Mouse (Mus musculus): ENCODE measurements around the gene Ccpg1. TPM values are rescaled to one million over a fixed set of nuclear protein-coding genes. Genes with fewer than 3 reads are reported as not detected.

Ccpg1 gene
- total RNA-seq (2022), result 100 to 1,000 TPM in 3 of 4 experiments, 10 to 100 TPM in 1; 91.0 to 108 (median 102) TPM

GRCm38 (mm10) chr9:72985250-72986220 is at the start of gene Ccpg1, which contains the start of gene Ccpg1os:
TSS of gene Ccpg1 (plus strand) at chr9:72985429.
TSS of gene Ccpg1os (minus strand) at chr9:72985382.
- DNase-seq (ENCODE audit: low spot score in 2 of 2), result peak; percentile 86 to 99

GRCm38 (mm10) chr9:72936301-72936700 is 48.9 kb upstream of the Ccpg1 start:
- DNase-seq (ENCODE audit: low spot score in 2 of 2), result no peak

DNA sequence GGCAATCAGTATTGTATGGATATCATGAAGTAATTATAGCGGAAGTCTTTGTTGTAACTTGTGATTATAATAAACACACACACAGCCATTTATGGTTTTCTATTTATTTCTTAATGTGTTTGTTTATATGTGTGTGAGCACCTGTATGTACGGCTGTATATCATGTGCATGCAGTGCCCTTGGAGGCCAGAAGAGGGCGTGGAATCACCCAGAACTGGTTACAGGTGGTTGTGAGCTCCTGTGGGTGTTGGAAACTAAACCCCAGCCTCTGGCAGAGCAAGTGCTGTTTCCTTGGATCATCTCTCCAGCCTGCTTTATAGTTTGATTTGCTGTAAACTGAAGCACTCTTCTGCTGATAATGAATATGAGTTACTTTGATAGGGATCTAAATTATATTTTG is 41.8 kb upstream of the Ccpg1 start:
- DNase-seq (ENCODE audit: low spot score in 2 of 2), result no peak

DNA sequence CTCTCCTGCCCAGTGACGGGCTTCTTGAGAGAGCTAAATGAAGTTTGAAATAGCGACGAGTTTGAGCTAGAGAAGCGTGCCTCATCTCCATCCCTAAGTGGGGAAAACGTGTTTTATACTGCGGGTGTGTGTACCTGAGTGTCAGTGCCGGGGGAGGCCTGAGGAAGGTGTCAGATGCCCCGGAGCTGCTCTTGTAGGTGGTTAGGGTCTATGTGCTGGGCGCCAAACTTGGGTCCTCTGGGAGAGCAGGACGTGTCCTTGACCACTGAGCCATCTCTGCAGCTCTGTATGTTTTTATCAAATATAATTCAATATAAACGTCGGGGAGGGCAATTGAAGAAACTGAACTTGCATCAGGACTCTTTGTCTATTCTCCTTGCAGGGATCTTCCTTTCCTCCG is 40.9 kb upstream of the Ccpg1 start:
- no peak for DNase-seq (ENCODE audit: low spot score in 2 of 2)

- DNase-seq (ENCODE audit: low spot score in 2 of 2), result no peak
Measured at GRCm38 (mm10) chr9:72947010-72947409, 38.2 kb upstream of the Ccpg1 start.

DNA sequence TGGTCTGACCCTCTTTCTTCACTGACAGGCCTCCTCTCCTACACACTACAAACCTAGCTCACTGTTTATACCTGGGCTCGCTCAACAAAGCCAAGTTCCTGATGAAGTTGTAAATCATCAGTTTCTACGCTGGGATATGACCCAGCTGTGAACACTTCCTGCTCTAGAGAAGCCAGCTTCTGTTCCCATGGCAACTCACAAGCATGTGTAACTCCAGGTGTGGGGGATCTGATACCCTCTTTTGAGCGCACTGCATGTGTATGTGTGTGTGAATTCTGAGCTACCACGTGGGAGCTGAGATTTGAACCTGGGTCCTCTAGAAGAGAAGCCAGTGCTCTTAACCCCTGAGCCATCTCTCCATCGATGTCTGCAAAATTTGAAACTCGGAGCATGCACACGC is 35.7 kb upstream of the Ccpg1 start:
- DNase-seq (ENCODE audit: low spot score in 2 of 2), result no peak

GRCm38 (mm10) chr9:72954746-72955145 is 30.5 kb upstream of the Ccpg1 start:
- DNase-seq (ENCODE audit: low spot score in 2 of 2), result no peak

DNA sequence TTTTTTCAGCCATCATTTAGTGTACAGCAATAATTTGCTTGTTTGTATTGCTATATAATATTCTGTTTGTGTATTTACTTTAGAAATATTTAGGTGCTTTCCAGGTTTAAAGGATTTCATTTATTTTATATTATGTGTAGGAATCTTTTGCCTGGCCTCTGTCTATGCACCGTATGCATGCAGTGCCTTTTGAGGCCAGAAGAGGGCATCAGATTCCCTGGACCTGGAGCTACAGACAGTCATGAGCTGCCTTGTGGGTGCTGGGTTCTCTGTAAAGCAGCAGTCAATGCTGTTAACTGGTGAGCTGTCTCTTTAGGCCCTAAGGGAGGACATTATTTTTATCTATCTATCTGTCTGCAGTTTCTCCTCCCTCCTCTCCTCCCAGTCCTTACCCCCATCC is 29.7 kb upstream of the Ccpg1 start:
- DNase-seq (ENCODE audit: low spot score in 2 of 2), result no peak

DNA sequence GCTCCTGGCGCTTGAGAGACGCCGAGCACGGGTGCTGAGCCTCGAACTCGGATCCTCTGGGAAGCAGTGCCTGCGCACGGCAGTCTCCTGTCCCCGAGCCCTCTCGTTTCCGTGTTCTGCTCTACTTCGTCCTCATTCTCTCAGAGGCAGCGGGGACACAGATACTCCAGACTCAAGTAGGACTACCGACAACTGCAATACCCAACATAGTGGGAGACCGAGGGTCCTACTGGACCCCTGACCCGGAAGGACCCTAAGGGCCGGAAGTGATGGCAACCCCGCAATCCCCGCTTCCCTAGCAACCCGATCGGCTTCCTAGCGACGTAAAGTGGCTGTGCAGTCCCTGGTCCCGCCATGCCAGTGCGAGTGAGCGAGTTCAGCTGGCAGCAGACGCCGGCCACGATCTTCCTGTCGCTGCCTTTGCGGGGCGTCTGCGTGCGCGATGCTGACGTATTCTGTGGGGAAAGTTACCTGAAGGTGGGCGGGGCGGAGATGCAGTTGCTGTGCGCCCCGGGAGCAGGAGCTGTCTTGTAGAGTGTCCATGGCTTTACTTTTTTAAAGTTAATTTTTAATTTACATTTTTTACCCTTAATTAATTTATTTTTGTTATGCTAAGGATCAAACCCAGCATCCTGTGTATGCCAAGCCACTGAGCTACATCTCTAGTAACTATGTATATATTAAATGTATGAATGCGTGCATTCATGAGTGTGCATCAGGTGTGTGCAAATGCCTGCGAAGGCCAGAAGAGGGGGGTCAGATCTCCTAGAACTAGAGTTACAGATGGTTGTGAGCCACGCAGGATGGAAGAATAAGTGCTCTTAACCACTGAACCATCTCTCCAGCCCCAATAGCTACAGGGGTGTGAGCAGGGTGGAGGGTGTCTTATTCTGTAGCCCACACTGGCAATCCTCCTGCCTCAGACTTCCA is 26.4 kb upstream of the Ccpg1 start, which contains the start of the genes Dyx1c1 and Gm44503:
Gene Dyx1c1, plus strand, starts transcription at position 265 of the 930 bp plus-strand sequence.
Gene Gm44503, plus strand, starts transcription at position 332 of the 930 bp plus-strand sequence.
- DNase-seq (ENCODE audit: low spot score in 2 of 2), result peak; percentile 55 to 68

DNA sequence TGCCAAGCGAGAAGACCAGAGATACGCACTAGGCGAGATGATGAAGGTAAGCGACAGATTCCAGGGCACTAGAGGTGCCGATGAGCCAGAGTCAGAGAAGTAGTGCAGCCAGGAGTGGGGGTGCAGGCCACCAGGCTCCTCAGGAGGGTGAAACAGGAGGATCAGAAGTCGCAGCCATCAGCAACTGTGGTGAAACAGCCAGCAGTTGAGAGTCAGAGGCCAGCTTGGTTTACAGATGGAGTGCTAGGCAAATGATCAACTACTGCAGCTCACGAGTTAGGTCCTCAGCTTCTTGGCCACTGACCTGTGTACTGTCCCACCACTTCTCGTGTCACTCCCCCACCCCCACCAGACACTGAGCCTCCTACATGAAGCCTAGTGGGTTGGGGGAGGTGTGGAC is 23.9 kb upstream of the Ccpg1 start:
- no peak for DNase-seq (ENCODE audit: low spot score in 2 of 2)

DNA sequence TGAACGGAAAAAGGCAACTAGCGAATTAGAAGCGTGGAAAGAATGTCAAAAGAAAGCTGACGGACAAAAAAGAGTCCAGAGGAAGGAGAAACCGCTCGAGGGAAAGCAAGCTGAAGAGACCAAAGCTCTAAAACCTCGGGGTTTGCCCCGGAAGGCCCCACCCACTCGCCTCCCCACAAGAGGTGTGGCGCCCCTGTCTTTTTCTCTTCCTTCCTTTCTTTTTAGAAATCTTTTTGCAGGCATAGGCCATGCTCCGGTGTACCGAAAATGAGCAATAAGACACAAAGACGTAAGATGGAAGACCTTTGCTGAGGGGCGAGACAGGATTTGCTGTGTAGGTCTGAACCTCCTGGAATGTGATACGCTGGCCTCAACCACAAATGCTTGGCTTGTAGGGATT is 23.3 kb upstream of the Ccpg1 start:
- no peak for DNase-seq (ENCODE audit: low spot score in 2 of 2)

- peak; percentile 53 to 79 for DNase-seq (ENCODE audit: low spot score in 2 of 2)
Measured at GRCm38 (mm10) chr9:72968349-72969061, 16.7 kb upstream of the Ccpg1 start.

GRCm38 (mm10) chr9:72969874-72970273 is 15.4 kb upstream of the Ccpg1 start:
- DNase-seq (ENCODE audit: low spot score in 2 of 2), result no peak

DNA sequence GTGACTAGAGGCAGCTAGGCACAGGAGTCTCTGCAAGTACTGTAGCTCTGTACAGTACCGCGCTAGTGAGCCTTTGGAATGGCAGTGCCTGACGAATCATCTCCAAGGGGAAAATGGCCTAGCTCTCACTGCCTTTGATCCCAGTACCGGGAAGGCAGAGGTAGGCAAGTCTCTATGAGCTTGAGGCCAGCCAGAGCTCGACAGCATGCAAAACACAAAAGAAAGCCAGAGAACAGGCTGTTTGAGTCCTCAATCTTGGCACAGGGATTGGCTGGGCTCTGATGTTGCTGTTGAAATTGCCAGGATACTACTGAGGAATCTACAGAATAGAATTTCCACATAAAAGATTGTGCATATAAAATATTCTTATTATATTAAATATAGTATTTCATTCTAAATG is 12.8 kb upstream of the Ccpg1 start:
- DNase-seq (ENCODE audit: low spot score in 2 of 2), result no peak

- no peak for DNase-seq (ENCODE audit: low spot score in 2 of 2)
Measured at GRCm38 (mm10) chr9:72972984-72973383, 12.2 kb upstream of the Ccpg1 start.

DNA sequence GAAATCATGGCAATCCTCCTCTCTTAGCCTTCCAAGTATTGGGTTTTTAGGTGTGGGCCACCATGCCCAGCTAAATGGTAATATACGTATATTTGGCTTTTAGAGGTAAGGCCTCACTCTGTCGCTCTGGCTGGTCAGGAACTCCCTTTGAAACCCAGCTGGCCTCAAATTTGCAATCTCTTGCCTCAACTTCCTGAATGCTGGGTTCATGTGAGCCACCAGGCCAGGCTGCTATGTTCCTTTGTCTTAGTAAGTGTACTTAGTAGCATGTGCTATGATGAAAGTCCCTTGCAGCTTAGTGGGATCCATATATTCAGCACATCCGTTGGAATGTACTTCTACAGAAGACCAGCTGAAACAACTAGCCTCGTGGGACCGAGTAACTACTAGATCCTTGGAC is 10.5 kb upstream of the Ccpg1 start:
- no peak for DNase-seq (ENCODE audit: low spot score in 2 of 2)

- no peak for DNase-seq (ENCODE audit: low spot score in 2 of 2)
Measured at GRCm38 (mm10) chr9:72975242-72975641, 10.0 kb upstream of the Ccpg1 start.

- DNase-seq (ENCODE audit: low spot score in 2 of 2), result no peak
Measured at GRCm38 (mm10) chr9:72983066-72983465, 2.2 kb upstream of the Ccpg1 start.

DNA sequence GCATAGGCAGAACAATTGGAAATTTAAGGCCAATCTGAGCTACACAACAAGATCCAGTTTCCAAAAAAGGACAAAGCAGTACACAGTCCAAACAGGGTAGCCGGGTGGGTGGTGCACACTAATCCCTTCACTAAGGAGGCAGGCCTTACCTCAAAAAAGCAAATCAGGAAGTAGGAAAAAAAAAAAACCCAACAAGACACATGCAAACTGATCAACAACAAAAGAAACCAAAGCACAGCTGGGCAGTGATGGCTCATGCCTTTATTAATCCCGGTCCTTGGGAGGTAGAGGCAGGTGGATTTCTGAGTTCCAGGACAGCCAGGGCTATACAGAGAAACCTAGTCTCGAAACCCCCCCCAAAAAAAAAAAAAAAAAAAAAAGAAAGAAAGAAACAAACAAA is 2.5 kb downstream of the Ccpg1 start:
- DNase-seq (ENCODE audit: low spot score in 2 of 2), result no peak

- DNase-seq (ENCODE audit: low spot score in 2 of 2), result no peak
Measured at GRCm38 (mm10) chr9:72988706-72989105, 3.5 kb downstream of the Ccpg1 start.

- no peak for DNase-seq (ENCODE audit: low spot score in 2 of 2)
Measured at GRCm38 (mm10) chr9:72991420-72991819, 6.2 kb downstream of the Ccpg1 start.

Data from left cerebral cortex, adult 8-10 months (tissue).